Mouse (Mus musculus) thymus, adult 2 months (tissue): ENCODE data around the gene Mtor. TPM values are rescaled to one million over a fixed set of nuclear protein-coding genes. Genes with fewer than 3 reads are reported as not detected.
A peak's percentile ranks its signal among the peaks of the same experiment; 100 is the strongest.

Experiments used
- DNase-seq: peaks from one replicate; pipeline ENCODE4 v3.0.0; 2021
- H3K27ac ChIP-seq: fragments of 200-500 bp; 2 replicates; pipeline ENCODE4 v1.5.1; 2012; ENCODE audit warnings: low read length, control low read depth; ENCODE audit not compliant: control insufficient read depth, insufficient read depth
- H3K27me3 ChIP-seq: fragments of 200-500 bp; 2 replicates; pipeline ENCODE4 v1.6.1; 2012; ENCODE audit warnings: mild to moderate bottlenecking, low read length, moderate library complexity, mixed read lengths; ENCODE audit not compliant: control insufficient read depth, insufficient read depth
- H3K36me3 ChIP-seq: fragments of 200-500 bp; 2 replicates; pipeline ENCODE4 v1.6.1; 2012; ENCODE audit warnings: mild to moderate bottlenecking, low read length, moderate library complexity; ENCODE audit not compliant: control insufficient read depth, insufficient read depth
- H3K4me1 ChIP-seq: fragments of 200-500 bp; replicated peaks from 2 replicates; pipeline ENCODE4 v1.6.1; 2012; ENCODE audit warnings: low read length; ENCODE audit not compliant: control insufficient read depth, insufficient read depth
- H3K4me3 ChIP-seq: fragments of 200-500 bp; 2 replicates; pipeline ENCODE4 v1.5.1; 2012; ENCODE audit warnings: mild to moderate bottlenecking, low read length, control low read depth, moderate library complexity; ENCODE audit not compliant: control insufficient read depth, insufficient read depth
- CTCF ChIP-seq: fragments of 200-500 bp; IDR thresholded peaks from 2 replicates; pipeline ENCODE4 v1.5.1; 2012; ENCODE audit warnings: mild to moderate bottlenecking, control low read depth, low read length, moderate library complexity, borderline replicate concordance; ENCODE audit not compliant: control insufficient read depth, poor library complexity, insufficient read depth; ENCODE audit errors: extremely low read depth
- POLR2A ChIP-seq: fragments of 200-500 bp; IDR thresholded peaks from 2 replicates; pipeline ENCODE4 v1.6.1; 2012; ENCODE audit warnings: mild to moderate bottlenecking, low read length, control low read depth, moderate library complexity; ENCODE audit not compliant: control insufficient read depth, poor library complexity, insufficient read depth; ENCODE audit errors: extremely low read depth
- WGBS: fragments of 180-500 bp; shearing (Covaris S2); methylation state at CpG from one replicate; pipeline ENCODE4 v1.1.7; 2018; 5-methylcytosine and 5-hydroxymethylcytosine counted together
- polyA plus RNA-seq: library from polyadenylated mRNA; depleted of rRNA; stranded (reverse); fragments of >200 nt; gene quantifications from 2 replicates; pipeline ENCODE4 v1.2.3, GENCODE M21; 2012

Gene Mtor
- polyA plus RNA-seq, 1 experiment, result 25.0 TPM

- no peak overlapping the region for H3K4me3 ChIP-seq
- DNase-seq, result no peak
- WGBS, result 95% methylated on average over 8 of the region's 8 CpGs
These were observed 141.2 kb downstream of the Mtor start for GRCm38 (mm10) chr4:148589565-148589964.

GRCm38 (mm10) chr4:148590421-148591170 lies 142.2 kb downstream of the Mtor start:
- Histone ChIP-seq H3K27ac (no peak overlapping the region), H3K4me1 (peaks cover 16% of the 10 kb centered on the region), H3K36me3 (no peaks in the 10 kb centered on the region), H3K4me3 (peak overlapping the region; percentile 53), H3K27me3 (no peaks in the 10 kb centered on the region)
- DNase-seq, result no peak
- TF ChIP-seq CTCF (no peak), POLR2A (no peak)
- 7% methylated on average over 18 of the region's 18 CpGs for WGBS

More at GRCm38 (mm10) chr4:148589565-148589964, 141.2 kb downstream of the Mtor start:
- Histone ChIP-seq H3K27me3 (no peaks in the 10 kb centered on the region), H3K36me3 (no peaks in the 10 kb centered on the region), H3K4me1 (peaks cover 16% of the 10 kb centered on the region), H3K27ac (no peak overlapping the region)
- TF ChIP-seq POLR2A, result no peak

GRCm38 (mm10) chr4:148591171-148591630 lies 142.8 kb downstream of the Mtor start, which contains the start of gene Srm:
Gene Srm, plus strand, starts transcription at chr4:148591503.
- Histone ChIP-seq H3K4me1 (peaks cover 16% of the 10 kb centered on the region), H3K27me3 (no peaks in the 10 kb centered on the region), H3K36me3 (no peaks in the 10 kb centered on the region), H3K27ac (no peak within 1 kb of the TSS), H3K4me3 (peak within 1 kb of the TSS; percentile 78)
- TF ChIP-seq POLR2A (0 out of 2 replicates have a peak, but pooled peaks have one; percentile 21), CTCF (0 out of 2 replicates have a peak, but pooled peaks have one; percentile 35)
- under 1% methylated on average over 48 of the region's 50 CpGs for WGBS
- peak; percentile 98 for DNase-seq

DNA sequence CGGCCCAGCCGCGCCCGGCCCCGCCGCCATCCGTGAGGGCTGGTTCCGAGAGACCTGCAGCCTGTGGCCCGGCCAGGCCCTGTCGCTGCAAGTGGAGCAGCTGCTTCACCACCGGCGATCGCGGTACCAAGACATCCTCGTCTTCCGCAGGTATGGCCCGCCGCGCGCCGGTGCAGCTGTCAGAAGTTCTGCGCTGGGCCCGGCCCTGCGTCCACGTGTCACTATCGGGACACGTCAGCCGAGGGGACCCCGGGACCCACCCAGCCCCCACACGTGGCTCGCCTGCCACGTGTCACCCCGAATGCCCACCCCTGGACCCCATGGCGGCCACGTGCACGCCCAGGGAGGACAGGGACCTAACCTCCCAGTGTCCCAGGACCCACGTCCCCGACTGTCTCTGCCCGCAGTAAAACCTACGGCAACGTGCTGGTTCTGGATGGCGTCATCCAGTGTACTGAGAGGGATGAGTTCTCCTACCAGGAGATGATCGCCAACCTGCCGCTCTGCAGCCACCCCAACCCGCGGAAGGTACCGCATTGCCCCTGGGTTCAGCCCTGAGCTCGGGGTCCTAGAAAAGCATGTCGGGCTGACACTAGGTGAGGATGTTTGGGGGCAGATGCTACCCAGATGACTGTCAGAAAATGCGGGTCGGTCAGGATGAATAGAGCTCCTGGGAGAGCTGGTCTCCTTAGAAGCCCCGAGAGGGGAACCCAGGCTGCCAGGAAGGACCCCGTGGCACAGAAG lies 143.4 kb downstream of the Mtor start:
- Histone ChIP-seq H3K4me1 (peaks cover 16% of the 10 kb centered on the region), H3K27me3 (no peaks in the 10 kb centered on the region), H3K36me3 (no peaks in the 10 kb centered on the region), H3K4me3 (peak overlapping the region; percentile 78), H3K27ac (no peak overlapping the region)
- no peak for DNase-seq
- TF ChIP-seq POLR2A, result no peak; the same call in 1 of the 2 replicates
- TF ChIP-seq CTCF, result no peak
- WGBS, result 1% methylated on average over 53 of the region's 53 CpGs

DNA sequence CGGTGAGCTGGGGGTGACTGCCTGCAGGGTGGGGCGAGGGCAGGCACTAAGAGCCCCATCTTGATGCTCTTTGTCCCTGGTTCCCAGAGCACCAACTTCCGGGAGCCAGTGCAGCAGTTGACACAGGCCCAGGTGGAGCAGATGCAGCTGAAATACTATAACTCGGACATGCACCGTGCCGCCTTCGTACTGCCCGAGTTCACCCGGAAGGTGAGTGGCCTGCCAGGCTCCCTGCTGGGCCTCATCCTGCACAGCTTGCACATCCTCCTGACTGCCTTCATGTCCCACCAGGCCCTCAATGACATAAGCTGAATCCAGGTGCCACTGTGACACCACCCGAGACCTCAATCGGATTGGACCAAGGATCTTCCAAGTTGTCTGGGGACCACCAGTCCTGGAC lies 145.6 kb downstream of the Mtor start:
- no peaks in the 10 kb centered on the region for H3K27me3 ChIP-seq
- 96% methylated on average over 11 of the region's 11 CpGs for WGBS
- H3K36me3 ChIP-seq, result no peaks in the 10 kb centered on the region
- H3K4me3 ChIP-seq, result no peak overlapping the region
- H3K27ac ChIP-seq, result no peak overlapping the region
- DNase-seq, result no peak
- TF ChIP-seq CTCF, result no peak
- TF ChIP-seq POLR2A, result no peak
- H3K4me1 ChIP-seq, result peaks cover 16% of the 10 kb centered on the region

- peaks cover 13% of the 10 kb centered on the region for H3K4me1 ChIP-seq
- TF ChIP-seq POLR2A (no peak), CTCF (no peak)
- H3K27ac ChIP-seq, result no peak overlapping the region
- no peaks in the 10 kb centered on the region for H3K36me3 ChIP-seq
- WGBS, result 94% methylated on average over 6 of the region's 6 CpGs
- no peak for DNase-seq
- H3K4me3 ChIP-seq, result no peak overlapping the region
- H3K27me3 ChIP-seq, result no peaks in the 10 kb centered on the region
These were observed 147.5 kb downstream of the Mtor start for GRCm38 (mm10) chr4:148595916-148596315.

- H3K4me3 ChIP-seq, result no peak overlapping the region
- no peaks in the 10 kb centered on the region for H3K27me3 ChIP-seq
- WGBS, result 95% methylated on average over 3 of the region's 3 CpGs
- H3K36me3 ChIP-seq, result no peaks in the 10 kb centered on the region
- DNase-seq, result no peak
- H3K4me1 ChIP-seq, result peaks cover 12% of the 10 kb centered on the region
- no peak overlapping the region for H3K27ac ChIP-seq
- TF ChIP-seq POLR2A (no peak), CTCF (no peak)
These were observed 148.3 kb downstream of the Mtor start for GRCm38 (mm10) chr4:148596731-148597130.
